Mouse (Mus musculus): ENCODE measurements at regions not wholly inside any gene's neighbourhood (a gene's known extent, or its start where the extent isn't known, plus 50 kb on each side); places are given as distances from the start of the nearest gene placed in this dataset.
"Not testable (repeated sequence)": the region's sequence is repeated elsewhere in the genome, so short reads cannot be mapped to it uniquely, and the experiment has no call there.

DNA sequence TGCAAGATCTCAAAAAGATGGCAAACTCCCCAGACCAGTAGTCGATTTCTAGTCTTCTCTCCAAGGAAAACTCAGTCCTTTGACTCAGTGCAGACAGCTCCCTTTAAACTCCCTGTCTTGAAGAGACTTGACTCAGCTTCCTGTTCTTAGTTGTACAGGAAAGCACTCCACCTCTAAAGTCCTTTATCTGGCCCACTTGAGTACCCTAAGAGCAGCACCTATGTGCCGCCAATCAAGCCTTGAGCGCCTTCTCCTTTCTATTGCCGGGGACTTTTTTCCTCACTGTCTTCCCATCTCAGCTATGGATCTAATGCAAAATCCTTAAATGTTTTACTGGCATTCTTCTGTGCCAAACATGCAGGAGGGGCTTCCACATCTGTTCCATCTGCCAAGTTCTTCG lies 105.3 kb upstream of the Fam78b start:
- Histone ChIP-seq H3K4me3 (replicated peaks) (no peak overlapping the region), H3K27me3 (replicated peaks) (peaks cover 3% of the 10 kb centered on the region), H3K36me3 (replicated peaks; ENCODE audit: low read length) (no peaks in the 10 kb centered on the region), H3K4me1 (peaks cover 7% of the 10 kb centered on the region; the same call in 1 of the 2 replicates), H3K9me3 (no peaks in the 10 kb centered on the region)
- TF ChIP-seq GATA1 (IDR thresholded peaks at IDR 0.05; ENCODE audit: borderline replicate concordance, low read length) (no peak), FLI1 (IDR thresholded peaks at IDR 0.05; ENCODE audit: low read length) (no peak)

DNA sequence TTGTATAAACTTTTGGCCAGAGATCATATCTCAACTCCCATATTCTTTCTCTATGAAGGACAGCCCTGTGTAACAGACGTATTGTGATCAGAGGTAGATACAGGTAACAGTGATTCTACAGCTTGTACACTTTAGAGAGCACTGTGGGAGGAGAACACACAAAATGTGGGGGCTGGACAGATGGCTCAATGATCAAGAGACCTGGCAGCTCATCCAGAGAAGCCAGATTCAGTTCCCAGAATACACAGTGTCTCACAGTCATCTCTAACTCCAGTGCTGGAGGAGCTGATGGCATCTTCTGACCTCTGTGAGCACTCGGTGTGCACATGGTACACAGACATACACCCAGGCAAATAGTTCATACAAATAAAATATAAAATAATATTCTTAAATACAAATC lies 102.5 kb upstream of the Fam78b start:
- H3K4me3 ChIP-seq (replicated peaks) = no peak overlapping the region
- no peaks in the 10 kb centered on the region for H3K36me3 ChIP-seq (replicated peaks; ENCODE audit: low read length)
- peaks cover 7% of the 10 kb centered on the region for H3K27me3 ChIP-seq (replicated peaks)
- H3K4me1 ChIP-seq = peaks cover 7% of the 10 kb centered on the region; the same call in 1 of the 2 replicates
- H3K9me3 ChIP-seq = peaks cover 3% of the 10 kb centered on the region
- TF ChIP-seq FLI1 (IDR thresholded peaks at IDR 0.05; ENCODE audit: low read length) = no peak
- TF ChIP-seq GATA1 (IDR thresholded peaks at IDR 0.05; ENCODE audit: borderline replicate concordance, low read length) = no peak

DNA sequence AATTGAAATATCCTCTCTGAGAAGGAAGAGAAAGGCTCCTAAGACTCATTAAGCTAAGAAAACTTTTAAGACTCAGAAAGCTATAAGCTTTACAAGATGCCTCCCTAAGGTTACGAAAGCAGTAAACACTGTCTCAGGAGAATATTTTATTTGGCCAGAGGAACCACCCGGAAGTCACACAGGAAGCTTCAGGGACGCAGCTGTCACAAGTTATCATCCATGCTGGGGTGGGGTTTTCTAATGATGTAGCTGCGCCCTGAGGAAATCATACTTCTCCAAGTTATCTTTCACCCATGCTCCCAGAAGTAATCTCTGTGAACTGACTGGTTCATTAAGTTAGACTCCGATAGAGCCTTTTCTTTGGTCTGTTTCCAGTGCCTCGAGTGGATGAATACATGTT lies 102.0 kb upstream of the Fam78b start:
- H3K4me1 ChIP-seq = peaks cover 7% of the 10 kb centered on the region; the same call in 1 of the 2 replicates
- H3K36me3 ChIP-seq (replicated peaks; ENCODE audit: low read length) = no peaks in the 10 kb centered on the region
- H3K4me3 ChIP-seq (replicated peaks) = no peak overlapping the region
- peaks cover 3% of the 10 kb centered on the region for H3K9me3 ChIP-seq
- peaks cover 4% of the 10 kb centered on the region for H3K27me3 ChIP-seq (replicated peaks)
- TF ChIP-seq GATA1 (IDR thresholded peaks at IDR 0.05; ENCODE audit: borderline replicate concordance, low read length) (no peak), FLI1 (IDR thresholded peaks at IDR 0.05; ENCODE audit: low read length) (no peak)

DNA sequence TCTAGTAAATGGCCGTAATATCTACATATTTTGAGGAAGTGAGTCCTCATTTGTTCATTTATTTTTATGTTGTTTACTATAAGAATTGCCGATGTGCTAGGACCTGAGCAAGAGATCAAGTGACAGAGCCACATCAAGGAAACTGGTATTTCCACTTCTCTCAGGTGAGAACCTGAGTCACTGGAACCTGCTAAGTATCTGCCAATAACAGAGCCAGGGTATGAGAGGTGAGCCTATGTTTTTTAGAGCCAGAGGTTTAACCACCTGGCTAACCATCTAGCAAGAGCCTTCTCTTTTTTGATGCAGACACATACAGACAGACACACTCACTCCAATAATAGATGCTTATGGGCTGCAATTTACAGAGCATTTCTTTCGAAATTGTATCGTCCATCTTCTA lies 101.2 kb upstream of the Fam78b start:
- Histone ChIP-seq H3K4me1 (peaks cover 7% of the 10 kb centered on the region; the same call in 1 of the 2 replicates), H3K9me3 (peaks cover 3% of the 10 kb centered on the region), H3K27me3 (replicated peaks) (peaks cover 4% of the 10 kb centered on the region)

GRCm38 (mm10) chr1:166900441-166901161 lies 100.6 kb upstream of the Fam78b start:
- Histone ChIP-seq H3K36me3 (replicated peaks; ENCODE audit: low read length) (no peaks in the 10 kb centered on the region), H3K4me3 (replicated peaks) (no peak overlapping the region), H3K9me3 (peaks cover 3% of the 10 kb centered on the region), H3K27me3 (replicated peaks) (peaks cover 4% of the 10 kb centered on the region), H3K4me1 (peaks cover 7% of the 10 kb centered on the region; the same call in 1 of the 2 replicates)
- TF ChIP-seq FLI1 (IDR thresholded peaks at IDR 0.05; ENCODE audit: low read length) = no peak
- no peak for TF ChIP-seq GATA1 (IDR thresholded peaks at IDR 0.05; ENCODE audit: borderline replicate concordance, low read length)

More for the DNA sequence above, 101.2 kb upstream of the Fam78b start:
- no peaks in the 10 kb centered on the region for H3K36me3 ChIP-seq (replicated peaks; ENCODE audit: low read length)
- no peak overlapping the region for H3K4me3 ChIP-seq (replicated peaks)
- no peak for TF ChIP-seq FLI1 (IDR thresholded peaks at IDR 0.05; ENCODE audit: low read length)
- TF ChIP-seq GATA1 (IDR thresholded peaks at IDR 0.05; ENCODE audit: borderline replicate concordance, low read length) = no peak

DNA sequence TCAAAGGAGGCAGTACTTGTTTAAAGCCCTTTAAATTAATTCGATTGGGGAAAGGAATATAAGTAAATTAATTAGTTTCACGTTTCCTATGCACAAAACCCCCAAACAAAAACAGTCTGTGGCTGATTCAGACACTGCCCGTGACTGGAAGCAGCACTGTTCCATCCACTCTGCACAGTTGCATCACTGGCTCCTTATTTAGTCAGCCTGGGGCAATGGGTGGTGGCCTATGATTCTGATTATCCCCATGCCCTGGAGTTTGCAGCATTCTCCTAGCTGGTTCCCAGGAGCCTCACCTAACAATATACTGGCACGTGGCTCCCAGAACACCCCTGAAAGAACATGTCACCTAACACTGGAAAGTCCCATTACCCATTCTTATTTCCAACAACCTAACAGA lies 99.6 kb upstream of the Fam78b start:
- H3K27me3 ChIP-seq (replicated peaks) = peaks cover 4% of the 10 kb centered on the region
- TF ChIP-seq GATA1 (IDR thresholded peaks at IDR 0.05; ENCODE audit: borderline replicate concordance, low read length) (no peak), FLI1 (IDR thresholded peaks at IDR 0.05; ENCODE audit: low read length) (no peak)
- H3K4me3 ChIP-seq (replicated peaks) = no peak overlapping the region
- H3K4me1 ChIP-seq = peaks cover 7% of the 10 kb centered on the region; the same call in 1 of the 2 replicates
- H3K9me3 ChIP-seq = peaks cover 3% of the 10 kb centered on the region
- H3K36me3 ChIP-seq (replicated peaks; ENCODE audit: low read length) = no peaks in the 10 kb centered on the region

DNA sequence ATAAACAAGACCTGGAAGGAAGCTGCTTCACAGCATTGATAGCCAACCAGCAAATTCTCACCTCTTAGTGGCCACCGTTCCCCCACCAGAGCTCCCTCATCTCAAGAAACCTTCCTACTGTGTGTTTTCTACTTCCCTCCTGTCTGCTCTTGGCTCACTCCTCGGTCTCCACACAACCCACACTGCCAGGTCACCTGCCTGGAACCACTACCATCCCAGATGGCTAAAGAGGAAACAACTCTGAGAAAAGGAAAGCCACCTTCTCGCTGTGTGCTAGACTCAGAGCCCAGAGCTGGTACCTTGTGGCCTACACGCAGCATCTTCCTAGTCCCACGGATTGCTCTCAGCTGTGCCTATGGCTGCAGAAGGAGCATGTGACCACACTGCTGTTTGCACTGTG lies 97.8 kb upstream of the Fam78b start:
- TF ChIP-seq GATA1 (IDR thresholded peaks at IDR 0.05; ENCODE audit: borderline replicate concordance, low read length) (no peak), FLI1 (IDR thresholded peaks at IDR 0.05; ENCODE audit: low read length) (no peak)
- Histone ChIP-seq H3K27me3 (replicated peaks) (peaks cover 4% of the 10 kb centered on the region), H3K36me3 (replicated peaks; ENCODE audit: low read length) (no peaks in the 10 kb centered on the region), H3K4me3 (replicated peaks) (no peak overlapping the region), H3K4me1 (peaks cover 7% of the 10 kb centered on the region; the same call in 1 of the 2 replicates), H3K9me3 (peaks cover 3% of the 10 kb centered on the region)

DNA sequence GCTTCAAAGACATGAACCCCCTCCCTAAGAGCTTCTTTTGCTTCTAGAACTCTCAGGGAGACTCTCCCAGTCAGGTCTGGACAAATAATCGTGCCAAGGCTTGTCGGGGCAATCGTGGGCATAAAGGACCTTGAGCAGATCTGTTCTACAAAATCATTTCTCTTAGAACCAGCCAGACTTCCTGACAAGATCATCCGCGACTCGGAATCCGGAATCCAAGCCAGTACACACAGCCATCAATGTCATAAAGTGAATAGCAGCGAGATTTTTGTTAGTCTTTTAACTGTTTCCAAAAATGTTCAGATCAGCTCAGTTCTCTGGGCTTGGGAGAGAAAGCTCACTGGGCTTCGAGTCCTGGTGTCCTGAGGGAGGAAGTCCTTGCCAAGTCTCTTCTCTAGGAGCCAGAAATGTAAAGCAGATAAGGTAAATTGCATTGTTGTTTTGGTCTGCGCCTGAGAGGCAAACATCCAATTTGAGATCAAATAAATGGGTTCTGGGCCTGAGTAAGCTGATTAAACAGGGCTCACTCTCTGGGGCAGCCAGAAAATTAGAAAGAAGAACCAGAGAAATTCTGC lies 92.9 kb upstream of the Fam78b start:
- H3K9me3 ChIP-seq = peaks cover 3% of the 10 kb centered on the region
- no peaks in the 10 kb centered on the region for H3K4me1 ChIP-seq
- H3K27me3 ChIP-seq (replicated peaks) = peaks cover 2% of the 10 kb centered on the region
- TF ChIP-seq GATA1 (IDR thresholded peaks at IDR 0.05; ENCODE audit: borderline replicate concordance, low read length) (no peak), FLI1 (IDR thresholded peaks at IDR 0.05; ENCODE audit: low read length) (no peak)
- H3K4me3 ChIP-seq (replicated peaks) = no peak overlapping the region
- H3K36me3 ChIP-seq (replicated peaks; ENCODE audit: low read length) = no peaks in the 10 kb centered on the region

DNA sequence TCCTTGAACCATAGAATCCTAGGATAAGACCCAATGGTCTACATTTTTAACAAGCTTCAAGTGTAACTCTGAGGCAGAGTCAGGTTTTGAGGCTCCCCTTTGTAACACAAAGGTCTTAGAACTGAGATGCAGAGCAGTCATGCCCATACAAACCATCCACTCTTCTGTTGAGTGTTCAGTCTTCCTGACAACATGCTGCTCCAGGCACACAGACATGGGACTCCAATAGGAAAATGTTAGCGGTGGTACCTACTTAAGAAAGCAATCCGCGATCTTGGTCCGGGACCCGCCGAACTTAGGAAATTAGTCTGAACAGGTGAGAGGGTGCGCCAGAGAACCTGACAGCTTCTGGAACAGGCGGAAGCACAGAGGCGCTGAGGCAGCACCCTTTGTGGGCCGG lies 89.0 kb upstream of the Fam78b start:
- not testable (repeated sequence) for H3K4me3 ChIP-seq (replicated peaks); H3K9me3 ChIP-seq; H3K4me1 ChIP-seq; H3K36me3 ChIP-seq (replicated peaks; ENCODE audit: low read length); H3K27me3 ChIP-seq (replicated peaks)

- H3K4me3 ChIP-seq (replicated peaks) = no peak overlapping the region
- H3K36me3 ChIP-seq (replicated peaks; ENCODE audit: low read length) = no peaks in the 10 kb centered on the region
- TF ChIP-seq GATA1 (IDR thresholded peaks at IDR 0.05; ENCODE audit: borderline replicate concordance, low read length) (no peak), FLI1 (IDR thresholded peaks at IDR 0.05; ENCODE audit: low read length) (no peak)
- H3K27me3 ChIP-seq (replicated peaks) = peaks cover 2% of the 10 kb centered on the region
- no peaks in the 10 kb centered on the region for H3K4me1 ChIP-seq
- H3K9me3 ChIP-seq = peaks cover 3% of the 10 kb centered on the region; the same call in 1 of the 2 replicates
Measured at GRCm38 (mm10) chr1:166922911-166923712, 78.1 kb upstream of the Fam78b start.

Measured in megakaryocyte, embryonic 14.5 days (primary cell).